Mouse (Mus musculus): ENCODE measurements at regions not wholly inside any gene's neighbourhood (a gene's known extent, or its start where the extent isn't known, plus 50 kb on each side); places are given as distances from the start of the nearest gene placed in this dataset.

- no peak overlapping the region for H3K9ac ChIP-seq (ENCODE audit: low read depth, low read length)
- DNase-seq (ENCODE audit: low spot score) (no peak), ATAC-seq (ENCODE audit: low FRiP score) (no peak)
- 88% methylated on average over 1 of the region's 1 CpGs for WGBS
- no peak overlapping the region for H3K27ac ChIP-seq (ENCODE audit: low read depth, low read length)
- H3K4me2 ChIP-seq (replicated peaks; ENCODE audit: low read depth, low read length) = no peak overlapping the region
- H3K36me3 ChIP-seq (ENCODE audit: control insufficient read depth, insufficient read depth, low read length) = no peaks in the 10 kb centered on the region
- H3K4me3 ChIP-seq (ENCODE audit: low read depth, low read length) = no peak overlapping the region
- H3K27me3 ChIP-seq (ENCODE audit: control insufficient read depth, insufficient read depth, low read length) = no peaks in the 10 kb centered on the region
- no peaks in the 10 kb centered on the region for H3K4me1 ChIP-seq (replicated peaks; ENCODE audit: control insufficient read depth, insufficient read depth, low read length)
- no peaks in the 10 kb centered on the region for H3K9me3 ChIP-seq (ENCODE audit: control insufficient read depth, low read length)
These were observed 441.5 kb downstream of the Ebf1 start for GRCm38 (mm10) chr11:45058658-45059057.

DNA sequence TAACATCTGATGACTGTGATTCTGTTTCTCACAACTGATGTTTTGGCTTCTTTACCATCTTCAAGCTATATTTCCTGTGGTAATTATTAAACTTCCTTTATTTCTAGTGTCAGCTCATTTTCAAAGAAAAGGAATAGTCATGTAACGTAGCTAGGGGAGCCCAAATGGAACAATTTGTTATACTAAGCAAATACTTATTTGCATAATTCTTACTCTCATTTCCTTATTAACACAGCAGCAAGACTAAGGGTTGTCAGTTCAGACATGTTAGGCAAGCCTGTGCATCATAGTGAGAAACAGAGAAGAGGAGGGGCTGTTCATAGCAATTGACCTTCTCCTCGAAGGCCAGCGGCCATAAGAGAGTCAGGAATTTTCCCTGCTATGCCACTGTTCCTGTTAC is 449.5 kb downstream of the Ebf1 start:
- H3K4me3 ChIP-seq (ENCODE audit: low read depth, low read length) = no peak overlapping the region
- ATAC-seq (ENCODE audit: low FRiP score) = no peak
- no peak for DNase-seq (ENCODE audit: low spot score)
- no peak overlapping the region for H3K9ac ChIP-seq (ENCODE audit: low read depth, low read length)
- H3K27me3 ChIP-seq (ENCODE audit: control insufficient read depth, insufficient read depth, low read length) = no peaks in the 10 kb centered on the region
- H3K4me2 ChIP-seq (replicated peaks; ENCODE audit: low read depth, low read length) = no peak overlapping the region
- H3K36me3 ChIP-seq (ENCODE audit: control insufficient read depth, insufficient read depth, low read length) = no peaks in the 10 kb centered on the region
- no peaks in the 10 kb centered on the region for H3K9me3 ChIP-seq (ENCODE audit: control insufficient read depth, low read length)
- no peak overlapping the region for H3K27ac ChIP-seq (ENCODE audit: low read depth, low read length)
- H3K4me1 ChIP-seq (replicated peaks; ENCODE audit: control insufficient read depth, insufficient read depth, low read length) = no peaks in the 10 kb centered on the region
- WGBS = 85% methylated on average over 3 of the region's 3 CpGs

DNA sequence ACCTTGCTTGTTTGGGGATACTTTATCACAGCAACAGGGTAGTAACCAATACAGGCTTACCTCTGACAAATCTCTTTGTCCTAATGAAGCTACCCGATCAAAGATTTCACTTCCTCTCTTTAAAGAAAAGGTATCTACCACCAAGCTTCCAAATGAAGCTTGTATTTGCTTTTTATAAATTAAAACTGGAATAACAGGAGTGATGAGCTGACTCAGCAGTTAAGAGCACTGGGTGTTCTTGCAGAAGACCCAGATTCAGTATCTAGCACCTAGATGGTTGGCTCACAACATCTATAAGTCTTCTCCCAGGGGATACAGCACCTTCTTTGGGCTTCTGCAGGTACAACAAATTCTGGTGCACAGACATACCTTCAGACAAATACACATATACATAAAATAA is 453.2 kb downstream of the Ebf1 start:
- Histone ChIP-seq H3K4me1 (replicated peaks; ENCODE audit: control insufficient read depth, insufficient read depth, low read length) (no peaks in the 10 kb centered on the region), H3K4me3 (ENCODE audit: low read depth, low read length) (no peak overlapping the region), H3K9ac (ENCODE audit: low read depth, low read length) (no peak overlapping the region), H3K4me2 (replicated peaks; ENCODE audit: low read depth, low read length) (no peak overlapping the region), H3K27me3 (ENCODE audit: control insufficient read depth, insufficient read depth, low read length) (no peaks in the 10 kb centered on the region), H3K27ac (ENCODE audit: low read depth, low read length) (no peak overlapping the region), H3K9me3 (ENCODE audit: control insufficient read depth, low read length) (no peaks in the 10 kb centered on the region), H3K36me3 (ENCODE audit: control insufficient read depth, insufficient read depth, low read length) (no peaks in the 10 kb centered on the region)
- DNase-seq (ENCODE audit: low spot score) (no peak), ATAC-seq (ENCODE audit: low FRiP score) (no peak)
- 93% methylated on average over 1 of the region's 1 CpGs for WGBS

GRCm38 (mm10) chr11:45071195-45071594 is 454.1 kb downstream of the Ebf1 start:
- Histone ChIP-seq H3K4me3 (ENCODE audit: low read depth, low read length) (no peak overlapping the region), H3K4me1 (replicated peaks; ENCODE audit: control insufficient read depth, insufficient read depth, low read length) (no peaks in the 10 kb centered on the region), H3K36me3 (ENCODE audit: control insufficient read depth, insufficient read depth, low read length) (no peaks in the 10 kb centered on the region), H3K27me3 (ENCODE audit: control insufficient read depth, insufficient read depth, low read length) (no peaks in the 10 kb centered on the region), H3K27ac (ENCODE audit: low read depth, low read length) (no peak overlapping the region), H3K4me2 (replicated peaks; ENCODE audit: low read depth, low read length) (no peak overlapping the region), H3K9me3 (ENCODE audit: control insufficient read depth, low read length) (no peaks in the 10 kb centered on the region), H3K9ac (ENCODE audit: low read depth, low read length) (no peak overlapping the region)
- ATAC-seq (ENCODE audit: low FRiP score) (no peak), DNase-seq (ENCODE audit: low spot score) (no peak)
- WGBS = 80% methylated on average over 2 of the region's 2 CpGs

- 82% methylated on average over 4 of the region's 4 CpGs for WGBS
- Histone ChIP-seq H3K4me2 (replicated peaks; ENCODE audit: low read depth, low read length) (no peak overlapping the region), H3K9ac (ENCODE audit: low read depth, low read length) (no peak overlapping the region), H3K27me3 (ENCODE audit: control insufficient read depth, insufficient read depth, low read length) (no peaks in the 10 kb centered on the region), H3K9me3 (ENCODE audit: control insufficient read depth, low read length) (no peaks in the 10 kb centered on the region), H3K27ac (ENCODE audit: low read depth, low read length) (no peak overlapping the region), H3K36me3 (ENCODE audit: control insufficient read depth, insufficient read depth, low read length) (no peaks in the 10 kb centered on the region), H3K4me1 (replicated peaks; ENCODE audit: control insufficient read depth, insufficient read depth, low read length) (no peaks in the 10 kb centered on the region), H3K4me3 (ENCODE audit: low read depth, low read length) (no peak overlapping the region)
- ATAC-seq (ENCODE audit: low FRiP score) (no peak), DNase-seq (ENCODE audit: low spot score) (no peak)
These were observed 467.5 kb downstream of the Ebf1 start for GRCm38 (mm10) chr11:45084506-45085037.

DNA sequence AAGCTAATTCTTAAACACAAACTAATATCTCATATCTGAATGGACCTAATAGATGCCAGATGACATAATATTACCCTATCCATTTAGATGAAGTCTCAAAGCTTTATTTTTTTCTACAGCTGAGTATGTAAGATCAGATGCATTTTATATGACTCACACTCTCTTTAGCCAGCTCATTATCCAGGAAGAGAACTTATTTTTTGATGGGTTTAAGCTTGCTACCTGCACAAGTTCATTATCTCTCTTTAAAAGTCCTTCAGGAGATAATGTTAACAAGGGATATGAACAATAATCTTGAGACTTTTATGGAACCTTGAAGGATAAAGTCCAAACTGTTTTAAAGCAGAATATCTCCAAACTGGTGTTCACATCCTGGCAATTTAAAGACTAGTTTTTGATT is 468.0 kb downstream of the Ebf1 start:
- Histone ChIP-seq H3K4me2 (replicated peaks; ENCODE audit: low read depth, low read length) (no peak overlapping the region), H3K27ac (ENCODE audit: low read depth, low read length) (no peak overlapping the region), H3K9ac (ENCODE audit: low read depth, low read length) (no peak overlapping the region), H3K4me3 (ENCODE audit: low read depth, low read length) (no peak overlapping the region), H3K4me1 (replicated peaks; ENCODE audit: control insufficient read depth, insufficient read depth, low read length) (no peaks in the 10 kb centered on the region), H3K9me3 (ENCODE audit: control insufficient read depth, low read length) (no peaks in the 10 kb centered on the region), H3K27me3 (ENCODE audit: control insufficient read depth, insufficient read depth, low read length) (no peaks in the 10 kb centered on the region), H3K36me3 (ENCODE audit: control insufficient read depth, insufficient read depth, low read length) (no peaks in the 10 kb centered on the region)
- ATAC-seq (ENCODE audit: low FRiP score) = no peak
- DNase-seq (ENCODE audit: low spot score) = no peak

GRCm38 (mm10) chr11:45087186-45087915 is 470.2 kb downstream of the Ebf1 start:
- no peaks in the 10 kb centered on the region for H3K9me3 ChIP-seq (ENCODE audit: control insufficient read depth, low read length)
- no peak overlapping the region for H3K9ac ChIP-seq (ENCODE audit: low read depth, low read length)
- no peak overlapping the region for H3K27ac ChIP-seq (ENCODE audit: low read depth, low read length)
- no peak overlapping the region for H3K4me2 ChIP-seq (replicated peaks; ENCODE audit: low read depth, low read length)
- H3K36me3 ChIP-seq (ENCODE audit: control insufficient read depth, insufficient read depth, low read length) = no peaks in the 10 kb centered on the region
- DNase-seq (ENCODE audit: low spot score) (no peak), ATAC-seq (ENCODE audit: low FRiP score) (no peak)
- no peaks in the 10 kb centered on the region for H3K4me1 ChIP-seq (replicated peaks; ENCODE audit: control insufficient read depth, insufficient read depth, low read length)
- no peak overlapping the region for H3K4me3 ChIP-seq (ENCODE audit: low read depth, low read length)
- no peaks in the 10 kb centered on the region for H3K27me3 ChIP-seq (ENCODE audit: control insufficient read depth, insufficient read depth, low read length)
- WGBS = 72% methylated on average over 5 of the region's 5 CpGs

DNA sequence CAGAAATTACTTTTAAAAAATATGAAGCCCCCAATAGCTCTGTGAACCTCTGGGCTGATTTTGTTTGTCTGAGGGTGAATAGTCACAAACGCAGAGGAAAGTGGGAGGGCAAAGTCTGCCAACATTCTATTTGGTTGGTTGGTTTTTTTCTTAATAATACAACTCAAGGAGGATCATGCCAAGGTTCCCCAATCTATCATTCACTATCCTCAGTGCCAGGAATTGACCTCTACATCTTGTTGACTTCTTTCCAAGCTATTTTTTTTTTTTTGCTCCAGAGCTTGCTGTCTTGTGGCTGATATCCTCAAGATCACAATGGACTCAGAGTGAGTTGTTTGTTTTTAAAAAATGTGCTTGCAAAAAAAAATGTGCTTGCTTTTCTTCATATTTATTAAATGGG is 471.2 kb downstream of the Ebf1 start:
- H3K27ac ChIP-seq (ENCODE audit: low read depth, low read length) = no peak overlapping the region
- H3K36me3 ChIP-seq (ENCODE audit: control insufficient read depth, insufficient read depth, low read length) = no peaks in the 10 kb centered on the region
- H3K9me3 ChIP-seq (ENCODE audit: control insufficient read depth, low read length) = no peaks in the 10 kb centered on the region
- no peak for DNase-seq (ENCODE audit: low spot score)
- no peak for ATAC-seq (ENCODE audit: low FRiP score)
- 79% methylated on average over 1 of the region's 1 CpGs for WGBS
- no peak overlapping the region for H3K9ac ChIP-seq (ENCODE audit: low read depth, low read length)
- H3K4me2 ChIP-seq (replicated peaks; ENCODE audit: low read depth, low read length) = no peak overlapping the region
- H3K4me1 ChIP-seq (replicated peaks; ENCODE audit: control insufficient read depth, insufficient read depth, low read length) = no peaks in the 10 kb centered on the region
- no peak overlapping the region for H3K4me3 ChIP-seq (ENCODE audit: low read depth, low read length)
- no peaks in the 10 kb centered on the region for H3K27me3 ChIP-seq (ENCODE audit: control insufficient read depth, insufficient read depth, low read length)

DNA sequence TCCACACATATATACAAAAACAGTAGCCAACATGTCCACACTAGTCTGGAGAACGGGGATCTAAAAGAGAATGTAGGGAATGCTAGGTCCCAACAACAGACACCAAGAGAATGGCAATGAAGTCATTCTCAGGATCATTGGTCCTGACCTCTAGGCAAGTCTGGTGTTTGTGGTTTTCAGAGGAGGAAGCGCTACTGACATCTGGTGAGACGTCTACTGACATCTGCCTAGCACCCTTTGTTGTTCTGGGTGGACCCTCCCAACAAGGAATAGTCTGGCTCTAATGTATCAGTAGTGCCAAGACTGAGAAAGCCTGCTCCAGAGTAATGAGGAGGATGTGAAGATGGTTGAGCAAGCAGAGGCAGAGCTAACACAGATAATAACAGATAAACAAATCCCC is 472.4 kb downstream of the Ebf1 start:
- no peaks in the 10 kb centered on the region for H3K9me3 ChIP-seq (ENCODE audit: control insufficient read depth, low read length)
- no peak overlapping the region for H3K9ac ChIP-seq (ENCODE audit: low read depth, low read length)
- no peaks in the 10 kb centered on the region for H3K36me3 ChIP-seq (ENCODE audit: control insufficient read depth, insufficient read depth, low read length)
- no peaks in the 10 kb centered on the region for H3K4me1 ChIP-seq (replicated peaks; ENCODE audit: control insufficient read depth, insufficient read depth, low read length)
- no peak overlapping the region for H3K27ac ChIP-seq (ENCODE audit: low read depth, low read length)
- H3K27me3 ChIP-seq (ENCODE audit: control insufficient read depth, insufficient read depth, low read length) = no peaks in the 10 kb centered on the region
- WGBS = 80% methylated on average over 3 of the region's 3 CpGs
- H3K4me2 ChIP-seq (replicated peaks; ENCODE audit: low read depth, low read length) = no peak overlapping the region
- no peak for ATAC-seq (ENCODE audit: low FRiP score)
- no peak overlapping the region for H3K4me3 ChIP-seq (ENCODE audit: low read depth, low read length)
- no peak for DNase-seq (ENCODE audit: low spot score)

Data from hindbrain, embryonic 11.5 days (tissue).